Comparison of ENCODE assay signal across 8 mouse cellular contexts in genomic region chr6:144902267-144902995, GRCm38 (mm10).
DNase-seq lines count a peak whose midpoint lies in the region; ATAC-seq lines count a peak whose summit lies in the region.

No protein-coding gene starts in this region.

- no peak for DNase-seq in embryonic facial prominence, embryonic 14.5 days (ENCODE audit: low spot score)
- DNase-seq in heart, postnatal 25 days (ENCODE audit: low spot score) = peak; percentile 40
- DNase-seq in thymus, postnatal 25 days = peak; percentile 86
- no peak for DNase-seq in cerebellum, adult 9-11 months
- no peak for DNase-seq in ovary, adult 18-20 months (ENCODE audit: low spot score)

- H3K9me3 ChIP-seq in midbrain, embryonic 16.5 days (replicated peaks; ENCODE audit: control insufficient read depth, low read length, poor library complexity, severe bottlenecking) = no peaks in the 10 kb centered on the region
- no peaks in the 10 kb centered on the region for H3K9me3 ChIP-seq in midbrain, embryonic 15.5 days
- H3K9me3 ChIP-seq in embryonic facial prominence, embryonic 14.5 days (ENCODE audit: control insufficient read depth, low read length) = no peaks in the 10 kb centered on the region
- no peaks in the 10 kb centered on the region for H3K9me3 ChIP-seq in megakaryocyte, embryonic 14.5 days

- H3K9ac ChIP-seq in midbrain, embryonic 16.5 days (ENCODE audit: low read depth, low read length) = no peak overlapping the region
- no peak overlapping the region for H3K9ac ChIP-seq in midbrain, embryonic 15.5 days
- H3K9ac ChIP-seq in embryonic facial prominence, embryonic 14.5 days (ENCODE audit: low read depth, low read length) = no peak overlapping the region

- peaks cover 4% of the 10 kb centered on the region for H3K4me1 ChIP-seq in midbrain, embryonic 16.5 days (ENCODE audit: control insufficient read depth, insufficient read depth, low read length)
- 0 out of 2 replicates have a peak, but pooled peaks cover 5% of the 10 kb centered on the region for H3K4me1 ChIP-seq in midbrain, embryonic 15.5 days
- H3K4me1 ChIP-seq in embryonic facial prominence, embryonic 14.5 days (ENCODE audit: control insufficient read depth, insufficient read depth, low read length) = peaks cover 11% of the 10 kb centered on the region; the same call in 1 of the 2 replicates
- H3K4me1 ChIP-seq in megakaryocyte, embryonic 14.5 days = peaks cover 24% of the 10 kb centered on the region

- H3K27me3 ChIP-seq in midbrain, embryonic 16.5 days (ENCODE audit: control insufficient read depth, insufficient read depth, low read depth, low read length) = no peaks in the 10 kb centered on the region
- H3K27me3 ChIP-seq in midbrain, embryonic 15.5 days (replicated peaks) = no peaks in the 10 kb centered on the region
- no peaks in the 10 kb centered on the region for H3K27me3 ChIP-seq in embryonic facial prominence, embryonic 14.5 days (replicated peaks; ENCODE audit: control insufficient read depth, insufficient read depth, low read length)
- H3K27me3 ChIP-seq in megakaryocyte, embryonic 14.5 days (replicated peaks) = peaks cover 44% of the 10 kb centered on the region

- no peak overlapping the region for H3K4me2 ChIP-seq in midbrain, embryonic 16.5 days (ENCODE audit: low read length)
- H3K4me2 ChIP-seq in midbrain, embryonic 15.5 days = no peak overlapping the region
- H3K4me2 ChIP-seq in embryonic facial prominence, embryonic 14.5 days (ENCODE audit: low read depth, low read length) = no peak overlapping the region

- 73% methylated on average over 20 of the region's 20 CpGs for WGBS in midbrain, embryonic 16.5 days
- 74% methylated on average over 20 of the region's 20 CpGs for WGBS in midbrain, embryonic 15.5 days
- 50% methylated on average over 20 of the region's 20 CpGs for WGBS in embryonic facial prominence, embryonic 14.5 days

- 0 out of 2 replicates have a peak, but pooled peaks have one; percentile 39 for ATAC-seq in midbrain, embryonic 16.5 days
- ATAC-seq in midbrain, embryonic 15.5 days (replicated peaks) = no peak
- ATAC-seq in embryonic facial prominence, embryonic 14.5 days (ENCODE audit: low read depth) = peak; percentile 81; the same call in 1 of the 2 replicates

- intact Hi-C loops in heart, postnatal 25 days (cut with DNase I) = no loop called here

- no peak overlapping the region for H3K4me3 ChIP-seq in midbrain, embryonic 16.5 days (ENCODE audit: low read depth, low read length)
- no peak overlapping the region for H3K4me3 ChIP-seq in midbrain, embryonic 15.5 days
- no peak overlapping the region for H3K4me3 ChIP-seq in embryonic facial prominence, embryonic 14.5 days (ENCODE audit: low read depth, low read length)
- peak overlapping the region; percentile 85 for H3K4me3 ChIP-seq in megakaryocyte, embryonic 14.5 days (replicated peaks)

- H3K36me3 ChIP-seq in midbrain, embryonic 16.5 days (ENCODE audit: control insufficient read depth, insufficient read depth, low read length) = no peaks in the 10 kb centered on the region
- no peaks in the 10 kb centered on the region for H3K36me3 ChIP-seq in midbrain, embryonic 15.5 days (replicated peaks)
- H3K36me3 ChIP-seq in embryonic facial prominence, embryonic 14.5 days (ENCODE audit: control insufficient read depth, insufficient read depth, low read length) = no peaks in the 10 kb centered on the region
- no peaks in the 10 kb centered on the region for H3K36me3 ChIP-seq in megakaryocyte, embryonic 14.5 days (replicated peaks; ENCODE audit: low read length)

- H3K27ac ChIP-seq in midbrain, embryonic 16.5 days (ENCODE audit: low read length) = no peak overlapping the region
- no peak overlapping the region for H3K27ac ChIP-seq in midbrain, embryonic 15.5 days
- H3K27ac ChIP-seq in embryonic facial prominence, embryonic 14.5 days (replicated peaks; ENCODE audit: low read depth, low read length) = no peak overlapping the region

Comparison
In these comparisons a context has a peak if more than half of its experiments do, and no peak if none do; other contexts are left out.
1. DNase-seq: peak in heart, postnatal 25 days (single experiment) and thymus, postnatal 25 days (single experiment); none in embryonic facial prominence, embryonic 14.5 days (single experiment), cerebellum, adult 9-11 months (single experiment) and ovary, adult 18-20 months (single experiment).